Mouse (Mus musculus) lung, embryonic 14.5 days (tissue): ENCODE measurements at regions not wholly inside any gene's neighbourhood (a gene's known extent, or its start where the extent isn't known, plus 50 kb on each side); places are given as distances from the start of the nearest gene placed in this dataset.
A peak's percentile ranks its signal among the peaks of the same experiment; 100 is the strongest.

ENCODE experiments used
- ATAC-seq: fragments of 200-750 bp; cut with Nextera tagmentation; 2 replicates; pipeline ENCODE4 v1.8.0; 2017; ENCODE audit warnings: mild to moderate bottlenecking, moderate TSS enrichment, moderate library complexity; ENCODE audit not compliant: insufficient read depth
- DNase-seq: peaks from one replicate; pipeline ENCODE4 v3.0.0-alpha.2; 2015
- H3K27ac ChIP-seq: fragments of 300-500 bp; sonication (generic); 2 replicates; pipeline ENCODE4 v1.5.1; 2014; ENCODE audit warnings: low read depth, mild to moderate bottlenecking, moderate library complexity
- H3K27me3 ChIP-seq: fragments of 300-500 bp; sonication (generic); 2 replicates; pipeline ENCODE4 v1.6.1; 2014; ENCODE audit warnings: low read length, control low read depth; ENCODE audit not compliant: insufficient read depth
- H3K36me3 ChIP-seq: fragments of 300-500 bp; sonication (generic); 2 replicates; pipeline ENCODE4 v1.6.1; 2014; ENCODE audit warnings: control low read depth; ENCODE audit not compliant: insufficient read depth
- H3K4me1 ChIP-seq: fragments of 300-500 bp; sonication (generic); 2 replicates; pipeline ENCODE4 v1.6.1; 2014; ENCODE audit warnings: antibody characterized with exemption, control low read depth; ENCODE audit not compliant: insufficient read depth
- H3K4me2 ChIP-seq: fragments of 300-500 bp; sonication (generic); 2 replicates; pipeline ENCODE4 v1.6.1; 2014; ENCODE audit warnings: mild to moderate bottlenecking
- H3K4me3 ChIP-seq: fragments of 300-500 bp; sonication (generic); 2 replicates; pipeline ENCODE4 v1.5.1; 2014; ENCODE audit warnings: low read depth, low read length
- H3K9ac ChIP-seq: fragments of 300-500 bp; sonication (generic); 2 replicates; pipeline ENCODE4 v1.6.1; 2014
- H3K9me3 ChIP-seq: fragments of 300-500 bp; sonication (generic); 2 replicates; pipeline ENCODE4 v1.6.1; 2016; ENCODE audit warnings: low read depth, low read length, control low read depth
- CTCF ChIP-seq: IDR thresholded peaks from 2 replicates; pipeline ENCODE4 v1.5.1; 2016; ENCODE audit warnings: antibody characterized with exemption, low read depth
- WGBS: fragments of 180-500 bp; shearing (Covaris S2); extraction: QIAGEN DNeasy Blood & Tissue Kit; methylation state at CpG from one replicate; pipeline ENCODE4 v1.1.7; 2014; 5-methylcytosine and 5-hydroxymethylcytosine counted together

DNA sequence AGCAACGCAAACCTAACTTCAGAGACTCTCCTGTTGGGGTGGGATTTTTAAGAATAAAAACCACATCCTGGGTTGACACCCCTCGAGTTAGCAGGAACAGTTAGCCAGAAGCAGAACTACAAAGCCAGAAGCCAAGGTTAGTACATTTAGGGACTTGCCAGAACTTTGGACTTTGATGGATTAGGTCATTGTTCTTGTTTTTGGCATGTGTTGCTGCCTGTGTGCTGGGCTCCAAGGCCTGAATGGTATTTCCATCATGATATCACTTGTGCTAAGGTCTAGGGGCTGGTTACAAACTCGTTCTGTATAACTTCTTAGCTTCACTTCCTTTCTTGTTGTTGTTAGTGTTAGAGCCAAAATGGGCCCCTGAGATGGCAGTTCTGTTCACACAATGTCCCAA lies 338.8 kb upstream of the 5930422O12Rik start:
- Histone ChIP-seq H3K4me3 (no peak overlapping the region), H3K4me2 (no peak overlapping the region), H3K9me3 (no peaks in the 10 kb centered on the region), H3K36me3 (no peaks in the 10 kb centered on the region), H3K9ac (no peak overlapping the region), H3K27me3 (no peaks in the 10 kb centered on the region), H3K27ac (no peak overlapping the region), H3K4me1 (no peaks in the 10 kb centered on the region)
- 54% methylated on average over 3 of the region's 3 CpGs for WGBS
- DNase-seq (no peak), ATAC-seq (no peak)
- no peak for TF ChIP-seq CTCF

DNA sequence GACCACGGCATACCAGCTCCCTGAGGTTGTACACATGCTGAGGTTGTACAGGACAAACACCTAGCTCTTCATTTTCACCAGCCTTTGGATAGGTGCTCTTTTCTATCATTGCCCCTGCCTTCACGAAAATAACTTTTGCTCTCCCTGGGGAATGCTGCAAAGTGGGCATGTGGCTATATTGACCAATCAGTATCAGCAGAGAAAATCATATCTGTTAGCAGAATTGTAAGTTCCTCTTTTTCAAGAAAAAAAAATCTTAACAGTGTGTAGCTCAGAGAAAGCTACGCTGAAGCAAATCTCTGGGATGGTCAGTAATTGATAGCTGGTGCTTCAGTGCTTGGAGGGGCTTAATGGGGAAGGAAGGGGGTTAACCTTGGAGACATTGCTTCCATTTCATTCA lies 319.6 kb upstream of the 5930422O12Rik start:
- Histone ChIP-seq H3K36me3 (no peaks in the 10 kb centered on the region), H3K9me3 (no peaks in the 10 kb centered on the region), H3K4me2 (no peak overlapping the region), H3K9ac (no peak overlapping the region), H3K4me1 (no peaks in the 10 kb centered on the region), H3K27ac (no peak overlapping the region), H3K4me3 (no peak overlapping the region), H3K27me3 (no peaks in the 10 kb centered on the region)
- TF ChIP-seq CTCF = no peak
- ATAC-seq (no peak), DNase-seq (no peak)
- 73% methylated on average over 3 of the region's 3 CpGs for WGBS

DNA sequence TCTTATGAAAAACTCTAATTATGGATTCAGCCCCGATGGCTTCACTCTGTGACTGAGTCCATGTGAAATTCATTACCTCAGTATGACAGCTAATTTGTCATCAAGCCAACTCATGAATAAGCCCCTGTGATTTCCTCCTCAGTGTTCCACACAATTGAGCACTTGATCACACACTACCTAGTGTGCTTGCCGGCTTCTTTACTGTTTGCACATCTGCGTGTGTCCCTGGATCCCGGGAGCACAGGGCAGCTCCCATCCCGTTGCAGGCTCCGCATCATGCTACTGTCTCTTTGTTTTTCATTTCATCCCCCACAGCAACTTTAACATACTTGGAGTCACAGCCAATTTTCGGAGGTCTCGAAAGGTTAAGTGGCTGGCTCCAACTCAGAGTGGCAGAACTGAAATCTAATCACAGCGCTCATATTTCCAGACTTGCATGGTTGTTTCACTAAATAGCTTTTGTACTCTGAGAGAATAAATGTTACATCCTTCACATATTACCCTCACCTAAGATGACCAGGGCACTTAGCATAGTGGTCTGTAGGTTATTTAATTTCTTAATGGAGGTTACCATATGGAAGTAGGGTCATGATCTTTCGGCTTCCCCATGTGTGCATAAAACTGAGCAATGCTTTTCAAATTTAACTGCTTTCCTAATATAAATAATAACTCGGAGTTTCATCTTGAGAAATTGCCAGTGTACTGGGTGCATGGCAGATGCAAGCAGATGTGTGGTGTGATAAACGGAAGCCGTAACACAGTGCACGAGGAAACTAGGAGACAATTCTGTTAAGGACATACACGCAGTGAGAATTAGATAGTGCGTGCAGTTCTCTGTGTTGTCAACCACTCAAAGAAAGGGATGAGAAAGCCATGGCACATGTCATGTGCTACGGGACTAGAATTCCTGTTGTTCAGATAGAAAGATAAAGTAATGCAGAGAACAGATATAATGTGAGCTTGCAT lies 313.0 kb upstream of the 5930422O12Rik start:
- 65% methylated on average over 17 of the region's 17 CpGs for WGBS

DNA sequence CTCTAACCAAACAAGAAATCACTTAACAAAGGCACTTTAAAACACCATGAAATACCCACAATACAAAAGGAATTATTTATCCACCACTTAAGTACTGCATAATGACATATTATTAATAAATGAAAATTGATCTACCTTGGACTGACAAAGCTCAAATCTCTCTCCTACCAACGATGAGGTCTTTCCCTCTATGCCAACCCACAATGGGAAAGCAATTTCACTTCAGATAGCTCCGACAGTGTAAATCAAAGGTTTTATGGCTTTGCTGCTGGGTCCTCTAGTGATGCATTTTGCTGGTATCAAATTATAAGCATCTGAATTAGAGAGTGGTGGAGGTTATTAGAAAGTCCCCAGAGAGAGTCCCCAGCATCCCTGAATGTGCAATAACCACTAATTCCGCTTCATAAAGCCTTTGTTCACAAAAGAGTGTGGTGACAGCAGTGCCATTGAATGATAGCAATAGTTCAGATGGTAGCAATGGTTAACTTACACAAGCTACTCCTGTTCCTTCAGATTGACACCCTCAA lies 305.4 kb upstream of the 5930422O12Rik start:
- 80% methylated on average over 3 of the region's 3 CpGs for WGBS

More for the DNA sequence above, 313.0 kb upstream of the 5930422O12Rik start:
- no peak overlapping the region for H3K9ac ChIP-seq
- H3K4me1 ChIP-seq = no peaks in the 10 kb centered on the region
- TF ChIP-seq CTCF = no peak
- H3K4me3 ChIP-seq = no peak overlapping the region
- no peak overlapping the region for H3K4me2 ChIP-seq
- H3K27me3 ChIP-seq = no peaks in the 10 kb centered on the region
- no peak for ATAC-seq
- no peak for DNase-seq
- no peaks in the 10 kb centered on the region for H3K36me3 ChIP-seq
- no peak overlapping the region for H3K27ac ChIP-seq
- H3K9me3 ChIP-seq = no peaks in the 10 kb centered on the region

DNA sequence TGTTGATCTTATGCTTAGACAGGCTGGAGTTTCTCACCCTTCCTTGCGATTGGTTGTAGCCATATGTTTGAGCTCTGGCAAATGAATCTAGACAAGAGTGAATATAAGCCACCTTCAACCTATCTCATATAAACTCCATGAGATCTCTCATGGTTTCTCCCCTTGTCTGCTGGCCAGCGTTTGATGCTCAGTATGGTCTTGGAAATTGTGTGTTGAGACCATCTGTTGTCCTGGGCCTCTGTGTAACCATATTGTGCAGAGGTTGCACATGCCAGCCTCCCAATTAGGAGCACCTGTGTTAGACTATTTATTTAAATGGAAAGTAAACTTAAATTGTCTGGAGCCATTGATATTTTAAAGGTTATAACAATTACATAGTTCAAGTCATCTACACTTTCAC lies 301.5 kb upstream of the 5930422O12Rik start:
- no peak overlapping the region for H3K4me3 ChIP-seq
- H3K36me3 ChIP-seq = no peaks in the 10 kb centered on the region
- H3K9ac ChIP-seq = no peak overlapping the region
- no peaks in the 10 kb centered on the region for H3K9me3 ChIP-seq
- no peak for DNase-seq
- no peak overlapping the region for H3K4me2 ChIP-seq
- H3K27ac ChIP-seq = no peak overlapping the region
- H3K27me3 ChIP-seq = no peaks in the 10 kb centered on the region
- no peak for ATAC-seq
- no peaks in the 10 kb centered on the region for H3K4me1 ChIP-seq
- WGBS = 80% methylated on average over 2 of the region's 2 CpGs
- TF ChIP-seq CTCF = no peak

More for the DNA sequence above, 305.4 kb upstream of the 5930422O12Rik start:
- Histone ChIP-seq H3K9ac (no peak overlapping the region), H3K4me3 (no peak overlapping the region), H3K27ac (no peak overlapping the region), H3K27me3 (no peaks in the 10 kb centered on the region), H3K9me3 (no peaks in the 10 kb centered on the region), H3K4me2 (no peak overlapping the region), H3K4me1 (no peaks in the 10 kb centered on the region), H3K36me3 (no peaks in the 10 kb centered on the region)
- DNase-seq (no peak), ATAC-seq (no peak)
- no peak for TF ChIP-seq CTCF

DNA sequence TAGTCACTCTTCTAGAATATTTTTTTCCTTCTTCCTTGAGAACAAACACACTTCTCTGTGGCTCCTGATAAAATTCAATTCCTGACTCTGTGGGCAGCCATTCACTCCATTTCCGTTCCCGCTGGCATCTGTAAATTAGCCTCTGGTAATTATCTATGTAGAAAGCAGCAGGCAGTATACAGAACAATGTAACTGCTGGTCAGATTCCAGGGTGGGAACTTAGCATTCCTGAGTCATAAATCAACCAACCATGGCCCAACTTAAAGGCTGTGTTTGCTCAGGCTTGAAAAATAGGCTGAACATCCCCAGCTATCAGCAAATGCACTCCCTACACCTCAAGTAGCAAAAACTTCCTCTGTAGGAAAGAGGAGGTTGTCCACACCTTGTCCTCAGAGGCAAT lies 289.6 kb upstream of the 5930422O12Rik start:
- ATAC-seq (no peak), DNase-seq (peak; percentile 9)
- Histone ChIP-seq H3K27me3 (no peaks in the 10 kb centered on the region), H3K4me1 (no peaks in the 10 kb centered on the region), H3K4me3 (no peak overlapping the region), H3K36me3 (no peaks in the 10 kb centered on the region), H3K9ac (no peak overlapping the region), H3K9me3 (no peaks in the 10 kb centered on the region), H3K27ac (no peak overlapping the region), H3K4me2 (no peak overlapping the region)
- 32% methylated on average over 2 of the region's 2 CpGs for WGBS
- no peak for TF ChIP-seq CTCF

DNA sequence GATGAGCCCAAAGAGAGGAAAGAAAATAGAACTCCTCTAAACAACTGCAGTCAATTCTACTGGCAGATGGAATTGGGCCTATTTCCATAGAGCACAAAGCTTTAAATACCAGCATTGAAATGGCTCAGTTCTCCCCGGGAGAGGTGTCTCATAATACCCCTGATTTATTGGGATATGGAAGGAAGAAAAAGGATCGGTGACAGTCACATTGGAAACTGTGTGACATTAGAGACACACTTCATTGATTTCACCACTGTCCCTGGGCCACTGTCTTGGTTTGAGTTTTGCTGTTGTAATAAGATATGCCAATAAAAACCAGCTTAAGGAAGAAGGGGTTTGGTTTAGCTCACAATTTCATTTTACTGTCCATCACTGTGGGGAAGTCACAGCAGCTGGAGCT lies 288.7 kb upstream of the 5930422O12Rik start:
- 77% methylated on average over 2 of the region's 2 CpGs for WGBS
- Histone ChIP-seq H3K4me2 (no peak overlapping the region), H3K27me3 (no peaks in the 10 kb centered on the region), H3K36me3 (no peaks in the 10 kb centered on the region), H3K4me1 (no peaks in the 10 kb centered on the region), H3K9ac (no peak overlapping the region), H3K9me3 (no peaks in the 10 kb centered on the region), H3K27ac (no peak overlapping the region), H3K4me3 (no peak overlapping the region)
- no peak for TF ChIP-seq CTCF
- DNase-seq (no peak), ATAC-seq (no peak)
